Mouse (Mus musculus) heart, adult 11 months (tissue): ENCODE data around the gene Dppa5a.

Experiments
- DNase-seq: peaks from one replicate; pipeline ENCODE4 v3.0.0; 2022

The Dppa5a gene

GRCm38 (mm10) chr9:78367959-78368358 is at the start of gene Dppa5a:
TSS of gene Dppa5a (minus strand) at chr9:78368177.
- peak; percentile 89 for DNase-seq

DNA sequence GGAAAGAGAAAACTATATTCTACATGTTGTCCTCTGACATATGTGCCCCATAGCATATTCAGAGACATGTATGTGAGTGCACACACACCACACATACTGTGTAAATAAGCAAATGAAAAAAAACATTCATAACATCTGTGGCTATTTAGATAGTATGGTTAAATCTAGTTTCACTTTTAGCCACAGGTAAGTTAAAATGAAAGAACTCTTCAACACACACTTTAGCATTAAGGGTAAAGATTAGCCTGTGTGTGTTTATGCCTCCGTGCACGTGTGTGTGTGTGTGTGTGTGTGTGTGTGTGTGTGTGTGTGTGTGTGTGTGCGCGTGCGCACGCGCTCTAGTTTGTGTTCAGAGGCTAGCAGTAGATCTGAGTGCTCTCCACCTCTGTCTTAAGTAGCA is 33.6 kb upstream of the Dppa5a start:
- peak; percentile 17 for DNase-seq

DNA sequence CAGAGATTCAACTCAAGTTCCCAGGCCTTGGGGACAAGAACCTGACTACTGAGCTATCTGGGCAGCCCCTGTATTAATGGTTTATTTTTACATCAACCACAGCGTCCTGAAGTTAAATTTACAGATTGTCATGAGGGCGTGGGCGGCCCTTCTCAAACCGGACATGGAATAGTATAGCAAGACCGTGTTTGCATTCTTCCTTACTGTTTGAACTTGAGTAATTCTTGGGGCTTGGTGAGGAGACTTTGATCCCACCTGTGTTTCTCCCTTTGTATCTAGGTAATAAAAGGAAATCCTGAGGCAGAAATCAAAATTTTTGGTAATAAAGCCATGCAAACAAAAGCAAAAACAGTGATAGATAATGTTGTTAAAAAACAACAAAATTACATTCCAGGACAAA is 32.6 kb upstream of the Dppa5a start:
- peak; percentile 31 for DNase-seq

DNA sequence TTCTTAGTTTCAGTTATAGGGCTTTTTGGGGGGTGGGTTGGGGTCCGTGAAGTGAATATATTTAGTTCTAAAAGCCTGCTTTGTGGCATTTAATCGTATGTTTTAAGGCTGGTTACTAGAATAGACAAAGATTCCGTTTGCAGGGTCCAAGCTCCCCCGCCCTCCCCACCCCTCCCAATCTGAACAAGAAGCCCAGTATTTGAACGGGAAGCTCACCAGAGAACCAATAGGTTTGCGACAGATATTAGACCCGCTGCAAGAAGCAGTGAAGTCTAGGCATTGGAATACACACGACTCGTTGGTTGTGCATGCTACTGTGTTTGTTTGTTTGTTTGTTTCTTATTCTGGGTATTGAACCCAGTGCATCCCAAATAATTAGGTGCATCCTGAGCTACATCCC is 28.5 kb upstream of the Dppa5a start:
- no peak for DNase-seq

DNA sequence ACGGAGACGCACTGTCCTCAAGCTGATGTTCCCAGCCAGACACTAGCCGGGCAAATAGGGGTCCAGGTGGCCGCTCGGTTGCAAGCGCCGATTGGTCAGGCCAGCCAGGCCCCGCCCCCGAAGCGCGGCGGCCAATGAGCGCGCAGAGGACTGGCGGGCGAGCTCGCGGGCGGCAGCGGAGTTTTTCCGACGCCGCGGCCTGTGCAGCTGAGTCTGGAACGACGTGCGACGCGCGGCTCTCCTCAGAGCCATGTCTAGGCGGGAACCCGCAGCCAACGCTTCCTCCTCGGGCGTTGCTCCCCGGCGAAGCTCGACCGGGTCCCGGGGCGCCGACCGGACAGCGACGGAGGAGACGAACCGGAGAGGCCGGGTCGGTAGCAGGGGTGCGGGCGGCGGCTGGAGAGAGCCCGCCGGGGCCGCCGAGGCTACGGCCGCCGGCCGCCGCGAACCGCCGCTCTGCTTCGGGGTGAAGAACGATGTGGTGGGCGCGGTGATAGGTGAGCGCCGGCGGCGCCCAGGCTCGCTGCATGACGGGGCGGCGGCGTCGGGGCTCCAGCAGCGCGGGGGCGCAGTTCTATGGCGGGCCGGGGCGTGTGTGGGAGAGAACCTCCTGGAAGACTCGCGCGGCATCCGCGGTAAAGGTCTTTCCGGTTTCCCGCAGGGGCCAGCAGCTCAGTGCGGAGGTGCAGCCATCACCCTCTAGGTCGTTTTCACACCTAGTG is 27.8 kb upstream of the Dppa5a start, which contains the start of gene Ddx43:
Gene Ddx43 (plus strand): TSS at position 148 of the 722 bp plus-strand sequence.
- DNase-seq, result peak; percentile 93

DNA sequence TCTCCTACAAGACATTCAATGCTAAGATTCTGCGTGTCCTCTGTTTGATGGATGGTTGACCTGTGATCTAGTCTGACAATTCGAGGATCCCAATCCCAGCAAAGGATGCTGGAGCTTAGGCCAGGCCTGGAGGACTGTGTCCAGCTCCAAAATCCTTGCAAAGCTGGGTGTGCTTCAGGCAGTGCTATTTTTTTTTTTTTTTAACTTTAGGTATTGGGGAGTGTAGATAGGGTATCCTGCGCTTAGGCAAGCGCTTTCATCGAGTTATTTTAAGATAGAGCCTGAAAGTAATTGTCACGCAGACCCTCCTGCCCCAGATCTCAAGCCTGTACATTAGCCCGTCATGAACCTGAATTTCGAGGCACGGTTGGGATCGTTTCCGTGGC is 27.3 kb upstream of the Dppa5a start:
- no peak for DNase-seq

GRCm38 (mm10) chr9:78394602-78395001 is 26.6 kb upstream of the Dppa5a start:
- DNase-seq, result peak; percentile 62

GRCm38 (mm10) chr9:78393741-78394140 is 25.8 kb upstream of the Dppa5a start:
- DNase-seq, result peak; percentile 28

DNA sequence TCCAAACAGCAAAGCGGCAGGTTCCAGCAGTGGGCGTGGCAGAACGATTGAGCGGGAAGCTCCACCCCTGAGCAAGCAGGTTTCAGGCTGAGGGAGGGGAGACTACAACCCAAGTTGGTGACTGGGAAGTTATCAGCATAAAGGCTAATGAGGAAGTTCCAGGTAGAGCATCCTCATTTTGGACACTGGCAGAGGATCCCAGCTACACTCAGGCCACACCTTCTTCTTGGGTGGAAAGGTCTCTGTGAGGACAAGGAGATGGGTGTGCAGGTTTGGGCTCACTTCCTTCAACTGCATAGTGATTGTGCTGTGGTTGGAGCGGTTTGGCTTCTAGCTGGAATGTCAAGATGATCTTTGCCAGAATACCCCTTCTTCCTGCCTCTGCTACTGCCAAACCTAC is 22.0 kb upstream of the Dppa5a start:
- peak; percentile 82 for DNase-seq

- DNase-seq, result no peak
Measured at GRCm38 (mm10) chr9:78386947-78387346, 19.0 kb upstream of the Dppa5a start.

- no peak for DNase-seq
Measured at GRCm38 (mm10) chr9:78385893-78386292, 17.9 kb upstream of the Dppa5a start.

DNA sequence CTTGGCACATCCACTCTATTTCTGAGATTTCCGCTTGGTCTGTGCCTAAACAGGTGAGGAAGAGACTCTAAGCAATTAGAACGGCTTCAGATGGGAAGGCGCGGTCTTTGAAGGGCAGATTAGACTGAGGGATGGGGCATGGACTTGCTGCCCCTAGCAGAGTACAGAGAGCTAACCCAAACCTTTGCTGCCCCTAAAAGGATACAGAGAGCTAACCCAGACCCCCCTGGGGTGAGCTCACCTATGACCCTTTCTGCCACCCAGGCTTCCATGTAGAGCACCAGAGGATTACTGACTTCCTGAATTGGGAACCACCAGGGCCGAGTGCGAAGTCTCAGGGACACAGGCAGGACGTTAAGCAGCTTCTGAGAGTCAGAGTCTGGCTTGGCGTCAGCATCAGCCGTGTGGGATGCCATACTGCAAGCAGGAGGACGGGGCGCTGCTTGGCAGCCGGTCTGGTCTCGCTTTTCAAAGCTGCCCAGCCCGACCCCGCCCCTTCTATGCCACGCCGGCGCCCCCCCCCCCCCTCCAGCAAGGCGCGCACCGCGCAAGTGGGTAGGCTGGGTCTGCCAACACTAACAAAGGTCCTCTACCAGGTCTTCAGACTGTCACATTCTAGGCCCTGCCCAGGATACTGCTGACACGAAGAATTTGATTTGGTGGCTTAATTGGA is 10.3 kb upstream of the Dppa5a start, which contains the start of gene Ooep:
Gene Ooep (minus strand): TSS at position 613 of the 673 bp plus-strand sequence.
- no peak for DNase-seq

DNA sequence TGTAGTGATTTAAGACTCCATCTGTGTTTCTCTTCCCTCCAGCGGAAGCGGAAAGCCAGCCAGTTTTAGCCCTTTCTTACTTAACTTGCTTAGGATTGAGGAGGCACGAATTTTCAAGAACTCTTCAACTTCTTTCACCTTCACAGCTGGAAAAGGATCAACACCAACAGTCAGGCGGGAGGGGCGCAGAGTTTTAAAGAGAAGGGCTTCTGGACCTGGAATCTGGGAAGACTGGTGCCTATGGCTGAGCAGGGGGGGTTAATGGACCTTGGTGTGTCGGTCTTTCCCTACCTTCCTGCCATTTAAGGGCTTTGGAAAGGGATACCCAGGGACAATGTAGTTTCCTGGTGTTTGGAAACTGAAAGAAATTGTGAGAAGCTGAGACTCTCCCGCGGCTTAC is 9.6 kb upstream of the Dppa5a start:
- DNase-seq, result no peak

DNA sequence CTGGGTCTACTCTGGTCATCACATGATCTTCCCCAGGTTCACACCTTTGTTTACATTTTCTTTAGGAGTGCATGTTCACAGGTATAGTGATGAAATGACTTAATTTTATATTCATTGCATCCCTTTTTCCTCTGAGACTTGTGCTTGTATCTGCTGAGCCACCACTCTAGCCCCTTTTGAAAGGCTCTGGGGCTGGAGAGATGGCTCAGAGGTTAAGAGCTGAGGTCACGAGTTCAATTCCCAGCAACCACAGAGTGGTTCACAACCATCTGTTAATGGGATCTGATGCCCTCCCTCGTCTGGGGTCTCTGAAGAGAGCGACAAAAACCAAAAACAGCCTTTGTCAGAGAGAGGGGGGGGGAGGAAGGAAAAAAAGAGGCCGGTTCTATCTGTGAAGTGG is 7.5 kb upstream of the Dppa5a start:
- DNase-seq, result no peak

DNA sequence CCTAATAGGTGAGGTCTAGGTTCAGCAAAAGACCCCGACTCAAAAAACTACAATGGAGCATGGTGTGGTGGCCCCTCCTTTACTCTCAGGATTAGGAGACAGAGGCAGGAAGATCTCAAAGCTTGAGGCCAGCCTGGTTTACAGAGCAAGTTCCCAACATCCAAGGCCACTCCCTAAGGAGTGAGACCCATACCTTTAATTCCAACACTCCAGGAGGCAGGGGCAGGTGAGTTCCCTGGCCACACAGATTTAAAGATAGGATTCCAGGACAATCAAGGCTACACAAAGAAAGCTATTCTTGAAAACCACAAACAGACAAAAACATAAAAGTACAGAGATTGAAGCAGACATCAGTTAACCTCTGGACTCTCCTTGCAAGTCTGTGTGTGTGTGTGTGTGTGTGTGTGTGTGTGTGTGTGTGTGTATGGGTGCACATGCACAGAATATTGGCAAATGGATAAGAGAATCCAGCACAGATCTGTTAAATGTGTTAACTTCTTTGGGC is 7.0 kb upstream of the Dppa5a start:
- DNase-seq, result no peak

- no peak for DNase-seq
Measured at GRCm38 (mm10) chr9:78374397-78374796, 6.4 kb upstream of the Dppa5a start.

GRCm38 (mm10) chr9:78372827-78373504 is 5.0 kb upstream of the Dppa5a start:
- no peak for DNase-seq

DNA sequence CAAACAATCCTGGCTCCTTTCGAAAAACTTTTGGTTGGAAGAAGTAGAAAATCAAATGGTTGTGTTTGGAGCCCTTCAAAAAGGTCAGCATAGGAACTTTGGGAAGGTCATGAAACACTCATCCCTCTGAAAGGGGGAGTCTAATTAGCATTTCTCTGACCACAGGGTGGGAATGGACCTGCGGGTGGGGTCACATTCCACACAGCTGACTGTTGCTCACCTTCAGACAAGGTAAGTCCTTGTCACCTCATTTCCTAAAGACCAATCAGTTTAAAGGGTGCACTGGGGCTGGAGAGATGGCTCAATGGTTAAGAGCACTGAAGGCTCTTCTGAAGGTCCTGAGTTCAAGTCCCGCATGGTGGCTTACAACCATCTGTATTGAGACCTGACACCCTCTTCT is 3.5 kb upstream of the Dppa5a start:
- DNase-seq, result no peak

- DNase-seq, result no peak
Measured at GRCm38 (mm10) chr9:78369786-78370185, 1.8 kb upstream of the Dppa5a start.

GRCm38 (mm10) chr9:78369349-78369748 is 1.4 kb upstream of the Dppa5a start:
- no peak for DNase-seq

DNA sequence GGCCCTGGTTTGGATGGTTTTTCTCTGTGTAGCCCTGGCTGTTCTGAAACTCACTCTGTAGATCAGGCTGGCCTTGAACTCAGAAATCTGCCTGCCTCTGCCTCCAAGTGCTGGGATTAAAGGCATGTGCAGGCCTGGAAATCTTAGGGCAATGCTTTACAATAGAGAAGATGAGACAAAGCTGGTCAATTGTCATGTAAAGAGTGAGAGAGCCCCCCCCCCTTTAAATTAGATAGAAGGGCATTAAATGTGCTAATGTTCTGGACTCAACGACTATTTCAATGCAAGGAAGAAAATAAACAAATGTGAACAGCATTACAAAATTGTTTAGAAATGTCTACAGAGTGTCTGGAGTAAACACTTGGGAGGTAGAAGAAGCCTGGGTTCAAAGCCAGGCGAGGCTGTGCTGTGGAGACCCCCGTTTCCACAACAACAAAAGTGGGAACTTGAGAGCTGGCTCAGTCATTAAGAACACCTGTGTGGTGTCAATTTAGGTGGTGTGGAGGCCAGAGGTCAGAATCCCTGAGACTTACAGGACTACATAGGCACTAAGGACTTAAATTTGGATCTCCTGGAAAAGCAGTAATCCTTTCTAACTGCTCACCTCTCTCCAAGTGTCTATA is 805 bp upstream of the Dppa5a start:
- DNase-seq, result no peak

DNA sequence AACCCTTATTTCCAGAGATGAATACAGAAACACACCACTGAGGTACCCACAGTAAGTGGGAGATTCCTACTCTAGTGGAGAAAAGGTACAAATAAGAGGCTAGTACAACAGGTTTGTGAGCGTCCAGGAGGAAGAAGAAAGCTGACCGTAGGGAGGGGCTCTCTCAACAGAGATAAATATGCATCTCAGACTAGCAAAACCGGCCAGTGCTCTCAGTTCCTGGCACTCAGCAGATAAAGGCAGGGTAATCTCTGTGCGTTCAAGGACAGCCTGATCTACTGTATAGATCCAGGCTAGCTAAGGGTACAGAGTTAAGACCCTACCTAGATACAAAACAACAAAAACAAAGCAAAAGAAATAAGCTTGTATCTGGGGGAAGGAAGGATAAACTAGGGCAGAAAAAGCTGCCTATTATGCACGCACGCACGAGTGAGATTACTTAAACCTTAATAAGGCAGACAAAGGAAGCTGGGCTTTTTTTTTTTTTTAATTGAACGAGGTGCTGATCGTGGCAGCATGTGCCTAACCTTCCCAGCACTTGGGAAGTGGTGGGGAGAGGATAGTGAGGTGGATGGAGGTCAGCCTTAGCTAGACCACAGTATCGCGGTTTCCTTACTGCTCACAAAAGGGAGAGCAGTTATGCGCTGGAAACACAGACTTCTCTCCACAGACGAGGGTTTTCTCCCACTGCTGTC is 2.0 kb downstream of the Dppa5a start:
- no peak for DNase-seq

DNA sequence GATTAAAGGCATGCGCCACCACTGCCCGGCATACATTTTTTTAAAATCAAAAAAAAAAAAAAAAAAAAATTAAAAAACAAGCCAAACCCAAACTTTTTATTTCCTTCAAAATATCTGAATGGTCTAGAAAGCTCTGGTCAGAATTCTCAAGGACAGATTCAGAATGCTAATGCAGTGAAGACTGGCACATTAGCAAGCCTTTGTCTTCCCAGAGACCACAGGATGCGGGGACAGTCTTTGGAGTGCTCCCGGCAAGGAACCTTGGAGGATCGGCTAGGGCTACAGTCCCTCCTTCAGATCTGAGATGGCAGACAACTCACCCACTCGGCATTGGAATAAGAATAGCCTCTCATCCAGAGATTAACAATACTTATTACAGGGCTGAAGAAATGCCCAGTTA is 3.3 kb downstream of the Dppa5a start:
- no peak for DNase-seq
